Mouse (Mus musculus) stomach, adult 2 months (tissue): ENCODE measurements around the gene Olfr846. TPM values are rescaled to one million over a fixed set of nuclear protein-coding genes. Genes with fewer than 3 reads are reported as not detected.

Source experiments
- polyA plus RNA-seq: library from polyadenylated mRNA; depleted of rRNA; stranded (reverse); fragments of >200 nt; gene quantifications from 2 replicates; pipeline ENCODE4 v1.2.3, GENCODE M21; 2012; rRNA removed

The Olfr846 gene
- polyA plus RNA-seq, result not detected in 2 replicates

GRCm38 (mm10) chr9:19363905-19364304 is at the start of gene Olfr846:
Gene Olfr846, minus strand, starts transcription at chr9:19364005.

GRCm38 (mm10) chr9:19378569-19378968 is 14.8 kb upstream of the Olfr846 start, which contains the start of gene Olfr847:
Gene Olfr847, minus strand, starts transcription at chr9:19378669.

GRCm38 (mm10) chr9:19336157-19336556 is 27.6 kb downstream of the Olfr846 start, which contains the start of gene Olfr845:
Gene Olfr845, plus strand, starts transcription at chr9:19336457.

GRCm38 (mm10) chr9:19316047-19316446 is 47.8 kb downstream of the Olfr846 start, which contains the start of gene Olfr844:
Gene Olfr844, plus strand, starts transcription at chr9:19316347.

Other genes starting within 250 kb of the Olfr846 start
- not detected in 2 replicates for gene Olfr836, start 243.6 kb downstream of the Olfr846 start, polyA plus RNA-seq
- not detected in 2 replicates for gene Olfr837, start 227.7 kb downstream of the Olfr846 start, polyA plus RNA-seq
- gene Olfr839-ps1, start 186.7 kb downstream of the Olfr846 start, polyA plus RNA-seq, result not detected in 2 replicates
- gene Olfr843, start 112.0 kb downstream of the Olfr846 start, polyA plus RNA-seq, result not detected in 2 replicates
- gene Olfr844, start 47.7 kb downstream of the Olfr846 start, polyA plus RNA-seq, result not detected in 2 replicates
- not detected in 2 replicates for gene Olfr845, start 27.5 kb downstream of the Olfr846 start, polyA plus RNA-seq
- not detected in 2 replicates for gene Olfr847, start 14.7 kb upstream of the Olfr846 start, polyA plus RNA-seq
- not detected in 2 replicates for gene Olfr849, start 76.3 kb upstream of the Olfr846 start, polyA plus RNA-seq
- gene Olfr850, start 114.2 kb upstream of the Olfr846 start, polyA plus RNA-seq, result not detected in 2 replicates
- gene Olfr851, start 129.3 kb upstream of the Olfr846 start, polyA plus RNA-seq, result not detected in 2 replicates
- gene Olfr853, start 177.1 kb upstream of the Olfr846 start, polyA plus RNA-seq, result not detected in 2 replicates
- not detected in 2 replicates for gene Olfr854, start 203.4 kb upstream of the Olfr846 start, polyA plus RNA-seq
- not detected in 2 replicates for gene Olfr855, start 218.6 kb upstream of the Olfr846 start, polyA plus RNA-seq